Mouse (Mus musculus) forebrain, embryonic 14.5 days (tissue): ENCODE results near the gene Defb18. TPM values are rescaled to one million over a fixed set of nuclear protein-coding genes. Genes with fewer than 3 reads are reported as not detected.

Source experiments
- polyA plus RNA-seq: library from polyadenylated mRNA; unstranded; fragments of >200 nt; fragmentation: Nextera tagmentation; extraction: Ambion mirVana; gene quantifications from 2 replicates; pipeline ENCODE4 v1.2.1, GENCODE M21; 2014

Gene Defb18
- polyA plus RNA-seq, 1 experiment from 2014 or later, result not detected

Other genes starting within 250 kb of the Defb18 start
- gene Crisp4, start 91.5 kb downstream of the Defb18 start, polyA plus RNA-seq, result not detected in 2 replicates
- gene Defb41, start 27.7 kb upstream of the Defb18 start, polyA plus RNA-seq, result not detected in 2 replicates